Mouse (Mus musculus) embryonic facial prominence, embryonic 13.5 days (tissue): ENCODE measurements around the gene Eed. TPM values are rescaled to one million over a fixed set of nuclear protein-coding genes. Genes with fewer than 3 reads are reported as not detected.

Experiments
- polyA plus RNA-seq: library from polyadenylated mRNA; unstranded; fragments of >200 nt; fragmentation: Nextera tagmentation; extraction: Ambion mirVana; gene quantifications from 2 replicates; pipeline ENCODE4 v1.2.1, GENCODE M21; 2015

Eed gene
- polyA plus RNA-seq, 1 experiment from 2014 or later, result 78.6 TPM

Other genes with a start within 250 kb of the Eed start
- gene Ccdc81, start 77.4 kb downstream of the Eed start, polyA plus RNA-seq, result 0.23 and 0.31 TPM in 2 replicates
- 132 TPM in 2 replicates for gene Hikeshi, start 39.8 kb downstream of the Eed start, polyA plus RNA-seq
- gene Picalm, start 149.2 kb upstream of the Eed start, polyA plus RNA-seq, result 41.5 and 49.7 TPM in 2 replicates